Mouse (Mus musculus): ENCODE measurements at regions not wholly inside any gene's neighbourhood (a gene's known extent, or its start where the extent isn't known, plus 50 kb on each side); places are given as distances from the start of the nearest gene placed in this dataset.

DNA sequence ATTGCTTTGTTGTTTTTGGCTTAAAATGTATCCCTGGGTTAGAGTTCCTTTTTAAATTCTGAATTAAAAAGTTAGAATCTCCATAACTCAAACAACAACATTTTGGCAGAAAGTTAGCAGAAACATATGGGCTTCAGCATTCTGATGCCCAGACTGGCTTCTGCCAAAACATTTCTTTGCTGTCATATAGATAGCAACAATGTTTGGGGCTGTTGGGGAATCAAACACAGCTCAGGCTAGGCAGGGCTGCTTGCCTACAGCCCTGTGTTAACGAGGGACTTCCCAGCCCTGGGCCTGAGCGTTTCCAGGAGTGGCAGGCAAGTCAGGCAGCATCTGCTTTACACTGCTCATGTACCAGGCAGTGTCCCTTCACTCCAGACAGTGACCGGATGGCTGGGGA is 201.0 kb upstream of the Pard3b start:
- TF ChIP-seq POLR2A (IDR thresholded peaks at IDR 0.05; ENCODE audit: insufficient read depth, low read depth, low read length) (no peak), CTCF (IDR thresholded peaks at IDR 0.05; ENCODE audit: insufficient read depth, low read depth, low read length) (no peak)
